Mouse (Mus musculus): Measurements from ENCODE around the gene Snx11.

DNA sequence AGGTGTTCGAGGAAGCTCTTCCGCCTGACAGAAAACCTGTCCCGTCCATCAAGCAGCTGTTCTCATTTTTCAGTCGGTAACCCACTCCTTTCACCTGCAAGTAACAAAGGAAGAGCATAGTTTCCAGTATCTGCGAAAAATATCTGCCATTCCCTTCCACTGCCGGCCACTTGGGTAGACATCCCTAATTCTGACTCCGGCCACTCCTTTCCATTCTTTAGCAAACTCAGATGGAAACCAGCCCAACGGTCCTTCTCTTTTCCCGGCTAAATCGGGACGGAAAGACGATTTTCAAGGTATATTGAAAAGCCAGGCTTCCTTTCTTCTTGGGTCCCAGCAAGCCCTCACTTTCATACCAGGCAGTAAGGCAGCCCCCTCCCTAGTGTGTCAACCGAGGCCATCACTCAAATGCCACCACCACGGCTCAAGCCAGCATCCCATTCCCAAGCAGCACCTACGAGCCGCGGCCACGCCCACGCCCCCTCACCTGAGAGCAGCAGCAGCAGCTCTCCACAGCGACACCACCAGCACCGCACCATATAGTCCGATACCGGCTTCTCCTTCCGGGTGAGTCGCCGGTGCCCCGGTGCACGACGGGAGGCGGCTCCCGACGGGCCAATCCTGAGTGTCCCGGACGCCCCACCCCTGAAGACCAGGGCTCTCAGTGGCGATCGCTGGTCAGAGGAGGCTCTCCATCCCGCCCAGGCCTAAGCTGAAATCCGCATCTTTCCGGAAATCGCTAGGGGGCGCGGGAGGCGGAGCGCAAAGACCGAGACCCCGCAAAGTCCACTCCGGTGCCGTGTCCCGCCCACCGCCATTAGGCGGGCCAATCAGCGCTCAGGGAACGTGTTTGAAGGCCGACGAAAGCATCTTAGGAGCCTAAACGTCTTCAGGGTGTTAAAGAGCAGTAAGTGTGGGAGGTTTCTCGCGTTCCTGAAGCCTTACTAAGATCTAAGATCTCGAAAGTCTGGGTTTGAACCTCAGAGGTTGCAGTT, at the start of gene Snx11:
- TF ChIP-seq GATA1 (IDR thresholded peaks at IDR 0.05; ENCODE audit: borderline replicate concordance, low read length) (no peak), FLI1 (IDR thresholded peaks at IDR 0.05; ENCODE audit: low read length) (peak; percentile 60; the same call in 1 of the 2 replicates)
